Mouse (Mus musculus) liver, adult 2 months (tissue): ENCODE measurements around the gene Ndufa12. TPM values are rescaled to one million over a fixed set of nuclear protein-coding genes. Genes with fewer than 3 reads are reported as not detected.
A peak's percentile ranks its signal among the peaks of the same experiment; 100 is the strongest.

ENCODE experiments used
- DNase-seq: peaks from one replicate; pipeline ENCODE4 v3.0.0-alpha.2; 2011; ENCODE audit warnings: low read depth, low spot score; ENCODE audit errors: extremely low read depth
- H3K27ac ChIP-seq: fragments of 200-500 bp; replicated peaks from 2 replicates; pipeline ENCODE4 v1.5.1; 2012; ENCODE audit warnings: low read depth, mild to moderate bottlenecking, control low read depth, inconsistent platforms, low read length; ENCODE audit not compliant: insufficient read depth
- H3K27me3 ChIP-seq: fragments of 200-500 bp; 2 replicates; pipeline ENCODE4 v1.6.1; 2012; ENCODE audit warnings: mild to moderate bottlenecking, moderate library complexity, low read length, inconsistent platforms; ENCODE audit not compliant: control insufficient read depth, insufficient read depth
- H3K36me3 ChIP-seq: fragments of 200-500 bp; 2 replicates; pipeline ENCODE4 v1.6.1; 2012; ENCODE audit warnings: low read length, inconsistent platforms; ENCODE audit not compliant: control insufficient read depth, insufficient read depth
- H3K4me1 ChIP-seq: fragments of 200-500 bp; 2 replicates; pipeline ENCODE4 v1.6.1; 2011; ENCODE audit warnings: low read length; ENCODE audit not compliant: control insufficient read depth, insufficient read depth
- H3K4me3 ChIP-seq: fragments of 200-500 bp; 2 replicates; pipeline ENCODE4 v1.5.1; 2011; ENCODE audit warnings: low read depth, mild to moderate bottlenecking, control low read depth, low read length, moderate library complexity; ENCODE audit not compliant: insufficient read depth
- H3K79me2 ChIP-seq: fragments of 200-500 bp; 2 replicates; pipeline ENCODE4 v1.6.1; 2012; ENCODE audit warnings: inconsistent platforms, mild to moderate bottlenecking, low read length, moderate library complexity; ENCODE audit not compliant: control insufficient read depth, insufficient read depth
- H3K9ac ChIP-seq: fragments of 200-500 bp; 2 replicates; pipeline ENCODE4 v1.6.1; 2012; ENCODE audit warnings: low read depth, mild to moderate bottlenecking, control low read depth, inconsistent platforms, low read length
- CTCF ChIP-seq: fragments of 200-500 bp; IDR thresholded peaks from 2 replicates; pipeline ENCODE4 v1.5.1; 2011; ENCODE audit warnings: low read depth, low read length, control low read depth
- POLR2A ChIP-seq: fragments of 200-500 bp; IDR thresholded peaks from 2 replicates; pipeline ENCODE4 v1.6.1; 2011; ENCODE audit warnings: low read length, control low read depth; ENCODE audit not compliant: insufficient read depth; ENCODE audit errors: extremely low read depth
- WGBS: fragments of 180-500 bp; shearing (Covaris S2); methylation state at CpG from one replicate; pipeline ENCODE4 v1.1.7; 2018; 5-methylcytosine and 5-hydroxymethylcytosine counted together
- polyA plus RNA-seq: library from polyadenylated mRNA; depleted of rRNA; stranded (reverse); fragments of >200 nt; gene quantifications from 2 replicates; pipeline ENCODE4 v1.2.3, GENCODE M21; 2012
- total RNA-seq: library from RNA; depleted of rRNA; stranded (reverse); fragments of >200 nt; gene quantifications from 2 replicates; pipeline ENCODE4 v1.2.3, GENCODE M21; 2014

The Ndufa12 gene
- total and polyA plus RNA-seq, 2 experiments, result 74.6 to 237 TPM

GRCm38 (mm10) chr10:94171440-94172130 is 26.9 kb upstream of the Ndufa12 start:
- DNase-seq, result peak; percentile 93
- Histone ChIP-seq H3K9ac (no peak overlapping the region), H3K79me2 (no peaks in the 10 kb centered on the region), H3K27ac (peak overlapping the region; percentile 78), H3K4me1 (peaks cover 3% of the 10 kb centered on the region; the same call in 1 of the 2 replicates), H3K4me3 (no peak overlapping the region), H3K27me3 (no peaks in the 10 kb centered on the region), H3K36me3 (peaks cover 53% of the 10 kb centered on the region)
- 23% methylated on average over 12 of the region's 12 CpGs for WGBS
- TF ChIP-seq CTCF, result no peak
- TF ChIP-seq POLR2A, result no peak

- WGBS, result 85% methylated on average over 11 of the region's 11 CpGs
Measured at GRCm38 (mm10) chr10:94172137-94172536, 26.4 kb upstream of the Ndufa12 start.

GRCm38 (mm10) chr10:94172706-94173105 is 25.8 kb upstream of the Ndufa12 start:
- Histone ChIP-seq H3K27ac (no peak overlapping the region), H3K9ac (no peak overlapping the region), H3K4me1 (peaks cover 3% of the 10 kb centered on the region; the same call in 1 of the 2 replicates), H3K27me3 (no peaks in the 10 kb centered on the region), H3K79me2 (no peaks in the 10 kb centered on the region), H3K4me3 (no peak overlapping the region), H3K36me3 (peaks cover 43% of the 10 kb centered on the region)
- no peak for DNase-seq
- 90% methylated on average over 6 of the region's 6 CpGs for WGBS
- TF ChIP-seq CTCF (no peak), POLR2A (no peak)

More at GRCm38 (mm10) chr10:94172137-94172536, 26.4 kb upstream of the Ndufa12 start:
- Histone ChIP-seq H3K27me3 (no peaks in the 10 kb centered on the region), H3K4me3 (no peak overlapping the region), H3K9ac (no peak overlapping the region), H3K4me1 (peaks cover 3% of the 10 kb centered on the region; the same call in 1 of the 2 replicates), H3K79me2 (no peaks in the 10 kb centered on the region), H3K36me3 (peaks cover 49% of the 10 kb centered on the region), H3K27ac (peak overlapping the region; percentile 78)
- no peak for DNase-seq
- TF ChIP-seq CTCF, result no peak

- Histone ChIP-seq H3K36me3 (peaks cover 33% of the 10 kb centered on the region), H3K4me3 (no peak overlapping the region), H3K27me3 (no peaks in the 10 kb centered on the region), H3K9ac (no peak overlapping the region), H3K4me1 (peaks cover 3% of the 10 kb centered on the region; the same call in 1 of the 2 replicates), H3K79me2 (no peaks in the 10 kb centered on the region; the same call in 1 of the 2 replicates), H3K27ac (no peak overlapping the region)
- DNase-seq, result peak; percentile 55
- 18% methylated on average over 7 of the region's 7 CpGs for WGBS
- no peak for TF ChIP-seq POLR2A
- no peak for TF ChIP-seq CTCF
Measured at GRCm38 (mm10) chr10:94174652-94175051, 23.9 kb upstream of the Ndufa12 start.

- Histone ChIP-seq H3K9ac (no peak overlapping the region), H3K4me3 (no peak overlapping the region), H3K79me2 (no peaks in the 10 kb centered on the region), H3K36me3 (peaks cover 36% of the 10 kb centered on the region), H3K4me1 (no peaks in the 10 kb centered on the region), H3K27me3 (no peaks in the 10 kb centered on the region), H3K27ac (no peak overlapping the region)
- no peak for TF ChIP-seq CTCF
- TF ChIP-seq POLR2A, result no peak
- 67% methylated on average over 4 of the region's 4 CpGs for WGBS
- no peak for DNase-seq
Measured at GRCm38 (mm10) chr10:94183199-94183598, 15.3 kb upstream of the Ndufa12 start.

GRCm38 (mm10) chr10:94204973-94205372 is 6.5 kb downstream of the Ndufa12 start:
- Histone ChIP-seq H3K4me3 (no peak overlapping the region), H3K79me2 (no peaks in the 10 kb centered on the region; the same call in 1 of the 2 replicates), H3K9ac (no peak overlapping the region), H3K36me3 (peaks cover 33% of the 10 kb centered on the region), H3K4me1 (no peaks in the 10 kb centered on the region), H3K27me3 (no peaks in the 10 kb centered on the region), H3K27ac (no peak overlapping the region)
- WGBS, result 30% methylated on average over 4 of the region's 4 CpGs
- DNase-seq, result peak; percentile 15
- TF ChIP-seq CTCF, result no peak
- TF ChIP-seq POLR2A, result no peak
